In genomic region chr3:119894035-119894434, GRCm38 (mm10) we compare ENCODE assay signal across 10 mouse cellular contexts.
DNase-seq lines count a peak whose midpoint lies in the region; ATAC-seq lines count a peak whose summit lies in the region.
"Had no signal": no experiment of that assay in that cellular context is flagged by ENCODE, and none has a peak within 500 bp of the region (broad histone marks: within the 10 kb centered on the region; RNA-seq: fewer than 3 reads in every experiment).

No protein-coding gene starts in this region.

- ATAC-seq in hindbrain, embryonic 14.5 days (ENCODE audit: low FRiP score): no peak
- no peak for ATAC-seq in neural tube, embryonic 13.5 days (ENCODE audit: low read depth)
- ATAC-seq in activated CD4-positive, CD25-positive, alpha-beta regulatory T cell, adult 4 months: no peak

- intact Hi-C loops in left cerebral cortex, postnatal 4 days (cut with DNase I): no loop called here
- intact Hi-C loops in left cerebral cortex, postnatal 14 days (cut with DNase I): no loop called here
- intact Hi-C loops in left cerebral cortex, postnatal 36 days (cut with DNase I): no loop called here

- 47% methylated on average over 10 of the region's 10 CpGs for WGBS in hindbrain, embryonic 14.5 days
- WGBS in neural tube, embryonic 13.5 days: 54% methylated on average over 10 of the region's 10 CpGs

- no peaks in the 10 kb centered on the region for H3K27me3 ChIP-seq in hindbrain, embryonic 14.5 days (ENCODE audit: control insufficient read depth, insufficient read depth, low read length)
- no peaks in the 10 kb centered on the region for H3K27me3 ChIP-seq in neural tube, embryonic 13.5 days
- H3K27me3 ChIP-seq: megakaryocyte, embryonic 14.5 days had no signal

- DNase-seq in left cerebral cortex, postnatal 4 days: peak; percentile 8
- DNase-seq in left cerebral cortex, postnatal 14 days (ENCODE audit: low spot score in 2 of 2): no peak
- DNase-seq in fat pad, adult 2 months (ENCODE audit: extremely low read depth, low read depth, low spot score): peak; percentile 10
- no peak for DNase-seq in hindbrain, embryonic 14.5 days (ENCODE audit: low spot score)
- no peak for DNase-seq in cerebellum, adult 9-10 months
- no peak for DNase-seq in left cerebral cortex, postnatal 36 days (ENCODE audit: low spot score in 2 of 2)
- DNase-seq: thymus, postnatal 36 days had no signal

- peak overlapping the region; percentile 39; the same call in 1 of the 2 replicates for H3K9ac ChIP-seq in hindbrain, embryonic 14.5 days
- H3K9ac ChIP-seq in neural tube, embryonic 13.5 days: no peak overlapping the region

- peak overlapping the region; percentile 15; the same call in 1 of the 2 replicates for H3K4me3 ChIP-seq in hindbrain, embryonic 14.5 days (replicated peaks; ENCODE audit: low read length)
- H3K4me3 ChIP-seq in neural tube, embryonic 13.5 days: peak overlapping the region; percentile 18; the same call in 1 of the 2 replicates
- H3K4me3 ChIP-seq: megakaryocyte, embryonic 14.5 days had no signal

- peak overlapping the region; percentile 66; the same call in 1 of the 2 replicates for H3K27ac ChIP-seq in hindbrain, embryonic 14.5 days
- no peak overlapping the region for H3K27ac ChIP-seq in neural tube, embryonic 13.5 days (replicated peaks)

- H3K4me2 ChIP-seq in hindbrain, embryonic 14.5 days (replicated peaks): peak overlapping the region; percentile 49
- H3K4me2 ChIP-seq in neural tube, embryonic 13.5 days: peak overlapping the region; percentile 49

- H3K36me3 ChIP-seq in hindbrain, embryonic 14.5 days (replicated peaks; ENCODE audit: control insufficient read depth, insufficient read depth): no peaks in the 10 kb centered on the region
- no peaks in the 10 kb centered on the region for H3K36me3 ChIP-seq in neural tube, embryonic 13.5 days

- H3K9me3 ChIP-seq in hindbrain, embryonic 14.5 days (ENCODE audit: control insufficient read depth, low read length): no peaks in the 10 kb centered on the region
- no peaks in the 10 kb centered on the region for H3K9me3 ChIP-seq in neural tube, embryonic 13.5 days

- H3K4me1 ChIP-seq in hindbrain, embryonic 14.5 days (replicated peaks; ENCODE audit: control insufficient read depth, insufficient read depth, low read length): peaks cover 20% of the 10 kb centered on the region
- H3K4me1 ChIP-seq in neural tube, embryonic 13.5 days (replicated peaks): peaks cover 20% of the 10 kb centered on the region
- H3K4me1 ChIP-seq: megakaryocyte, embryonic 14.5 days had no signal

Comparison
In these comparisons a context has a peak if more than half of its experiments do, and no peak if none do; other contexts are left out.
1. DNase-seq: peak in left cerebral cortex, postnatal 4 days (single experiment) and fat pad, adult 2 months (single experiment); none in left cerebral cortex, postnatal 14 days (0 of 2), hindbrain, embryonic 14.5 days (single experiment), cerebellum, adult 9-10 months (single experiment) and left cerebral cortex, postnatal 36 days (0 of 2).